Mouse (Mus musculus): ENCODE results near the gene Rtraf. TPM values are rescaled to one million over a fixed set of nuclear protein-coding genes. Genes with fewer than 3 reads are reported as not detected.

Rtraf gene
- polyA plus RNA-seq, 1 experiment from 2014 or later: 168 TPM

DNA sequence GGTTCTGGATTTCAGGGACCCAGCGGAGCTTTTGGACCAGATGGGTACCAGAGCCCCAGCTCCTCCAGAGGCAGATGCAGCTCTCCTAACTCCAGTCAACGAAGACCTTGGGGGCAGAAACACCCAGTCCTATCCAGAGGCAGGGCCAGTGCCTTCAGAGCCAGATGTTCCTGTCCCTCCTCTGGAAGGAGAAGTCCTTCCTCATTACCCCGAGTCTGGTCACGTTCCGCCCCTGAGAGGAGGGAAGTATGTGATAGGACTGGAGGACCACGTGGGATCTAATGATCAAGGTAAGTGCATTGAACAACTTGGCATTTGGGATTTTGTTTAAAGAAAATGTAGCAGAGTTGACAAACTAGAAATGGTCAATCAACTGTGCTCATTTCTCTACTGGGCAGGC lies 55.0 kb downstream of the Rtraf start:
- no peak for DNase-seq (ENCODE audit: low spot score)
- Histone ChIP-seq H3K9me3 (ENCODE audit: control insufficient read depth, low read length) (no peaks in the 10 kb centered on the region), H3K27me3 (replicated peaks; ENCODE audit: control insufficient read depth, insufficient read depth, low read length) (no peaks in the 10 kb centered on the region), H3K9ac (ENCODE audit: low read depth, low read length) (no peak overlapping the region), H3K4me2 (no peak overlapping the region), H3K4me3 (ENCODE audit: low read depth, low read length) (no peak overlapping the region), H3K4me1 (replicated peaks; ENCODE audit: control insufficient read depth, insufficient read depth, low read length) (peaks cover 34% of the 10 kb centered on the region), H3K27ac (ENCODE audit: low read depth, low read length) (no peak overlapping the region), H3K36me3 (ENCODE audit: control insufficient read depth, insufficient read depth, low read length) (no peaks in the 10 kb centered on the region; the same call in 1 of the 2 replicates)
- no peak for ATAC-seq (replicated peaks; ENCODE audit: low FRiP score)
- WGBS: 78% methylated on average over 6 of the region's 6 CpGs

- Histone ChIP-seq H3K9ac (ENCODE audit: low read depth, low read length) (no peak overlapping the region), H3K4me2 (0 out of 2 replicates have a peak overlapping the region, but pooled peaks have one; percentile 6), H3K4me3 (ENCODE audit: low read depth, low read length) (no peak overlapping the region), H3K4me1 (replicated peaks; ENCODE audit: control insufficient read depth, insufficient read depth, low read length) (peaks cover 46% of the 10 kb centered on the region), H3K36me3 (ENCODE audit: control insufficient read depth, insufficient read depth, low read length) (no peaks in the 10 kb centered on the region; the same call in 1 of the 2 replicates), H3K27ac (ENCODE audit: low read depth, low read length) (no peak overlapping the region), H3K9me3 (ENCODE audit: control insufficient read depth, low read length) (no peaks in the 10 kb centered on the region), H3K27me3 (replicated peaks; ENCODE audit: control insufficient read depth, insufficient read depth, low read length) (no peaks in the 10 kb centered on the region)
- DNase-seq (ENCODE audit: low spot score): no peak
- ATAC-seq (replicated peaks; ENCODE audit: low FRiP score): no peak
- WGBS: 26% methylated on average over 1 of the region's 1 CpGs
These were observed 57.3 kb downstream of the Rtraf start for GRCm38 (mm10) chr14:19766380-19766649.

DNA sequence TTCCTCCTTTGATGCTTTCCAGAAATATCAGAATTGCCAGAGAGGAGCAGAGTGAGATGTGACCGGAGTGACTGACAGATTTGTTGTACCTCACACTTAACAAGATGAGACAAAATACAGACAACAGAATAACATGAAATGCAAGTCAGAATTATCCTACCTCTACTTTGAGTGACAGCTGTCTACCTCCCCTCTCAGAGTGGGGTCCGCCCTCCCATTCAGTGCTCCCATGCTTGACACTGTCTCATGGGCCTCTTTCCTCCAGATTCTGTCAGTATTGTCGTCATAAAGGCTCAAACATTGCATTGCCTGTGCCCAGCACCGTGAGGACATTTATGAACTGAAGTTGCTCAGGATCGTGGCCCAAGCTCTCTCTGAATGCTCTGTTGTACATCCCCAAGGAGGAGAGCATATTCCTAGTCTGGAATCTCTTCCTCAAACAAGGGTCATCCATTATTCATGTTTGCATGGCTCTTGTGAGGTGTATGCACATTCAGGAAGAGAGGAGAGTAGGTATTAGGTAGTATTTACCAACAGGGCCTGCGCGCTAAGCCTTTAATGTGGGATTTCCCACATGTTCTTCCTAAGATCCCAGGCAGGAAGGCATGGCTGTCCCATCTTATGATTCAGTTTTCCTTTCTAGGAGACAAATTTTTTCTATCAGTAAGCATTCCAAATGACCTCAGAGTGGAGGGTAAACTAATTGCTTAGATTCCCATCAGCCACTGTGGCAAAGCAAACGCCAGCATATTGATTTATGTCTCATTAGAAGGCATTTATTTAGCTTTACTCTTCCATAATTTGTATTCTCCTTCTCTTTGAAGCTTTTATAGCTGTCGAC lies 57.9 kb downstream of the Rtraf start:
- H3K4me1 ChIP-seq (replicated peaks; ENCODE audit: control insufficient read depth, insufficient read depth, low read length): peaks cover 46% of the 10 kb centered on the region

DNA sequence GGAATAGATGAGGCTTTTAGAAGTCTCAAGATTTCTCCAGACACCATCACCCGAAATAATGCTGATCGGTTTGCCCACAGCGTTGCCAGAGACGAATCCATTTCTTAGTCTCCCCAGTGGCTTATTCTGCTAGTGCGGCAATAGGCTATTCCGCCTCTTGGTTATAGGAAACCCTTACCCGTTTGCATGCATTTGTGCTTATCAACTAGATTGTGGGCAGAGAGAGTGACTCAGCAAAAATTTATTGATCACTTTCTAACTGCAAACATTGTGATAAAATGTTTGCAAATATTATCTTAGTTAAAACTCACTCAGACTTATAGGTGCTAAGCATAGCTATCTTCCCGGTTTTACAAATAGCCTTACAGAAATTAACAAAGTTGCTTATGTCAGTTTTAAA lies 59.3 kb downstream of the Rtraf start:
- peak; percentile 40 for ATAC-seq (replicated peaks; ENCODE audit: low FRiP score)
- WGBS: 60% methylated on average over 8 of the region's 8 CpGs

More for the DNA sequence above, 57.9 kb downstream of the Rtraf start:
- ATAC-seq (replicated peaks; ENCODE audit: low FRiP score): no peak
- Histone ChIP-seq H3K27ac (ENCODE audit: low read depth, low read length) (0 out of 2 replicates have a peak overlapping the region, but pooled peaks have one; percentile 25), H3K4me2 (no peak overlapping the region), H3K27me3 (replicated peaks; ENCODE audit: control insufficient read depth, insufficient read depth, low read length) (no peaks in the 10 kb centered on the region), H3K9ac (ENCODE audit: low read depth, low read length) (no peak overlapping the region), H3K9me3 (ENCODE audit: control insufficient read depth, low read length) (no peaks in the 10 kb centered on the region), H3K4me3 (ENCODE audit: low read depth, low read length) (no peak overlapping the region), H3K36me3 (ENCODE audit: control insufficient read depth, insufficient read depth, low read length) (no peaks in the 10 kb centered on the region; the same call in 1 of the 2 replicates)
- no peak for DNase-seq (ENCODE audit: low spot score)
- 73% methylated on average over 9 of the region's 9 CpGs for WGBS

GRCm38 (mm10) chr14:19763527-19763926 lies 60.1 kb downstream of the Rtraf start:
- H3K4me3 ChIP-seq (ENCODE audit: low read depth, low read length): no peak overlapping the region
- WGBS: 71% methylated on average over 8 of the region's 8 CpGs
- H3K9me3 ChIP-seq (ENCODE audit: control insufficient read depth, low read length): no peaks in the 10 kb centered on the region
- no peak overlapping the region for H3K9ac ChIP-seq (ENCODE audit: low read depth, low read length)
- H3K36me3 ChIP-seq (ENCODE audit: control insufficient read depth, insufficient read depth, low read length): no peaks in the 10 kb centered on the region; the same call in 1 of the 2 replicates
- no peak for ATAC-seq (replicated peaks; ENCODE audit: low FRiP score)
- H3K27me3 ChIP-seq (replicated peaks; ENCODE audit: control insufficient read depth, insufficient read depth, low read length): no peaks in the 10 kb centered on the region
- no peak for DNase-seq (ENCODE audit: low spot score)
- no peak overlapping the region for H3K4me2 ChIP-seq
- peaks cover 51% of the 10 kb centered on the region for H3K4me1 ChIP-seq (replicated peaks; ENCODE audit: control insufficient read depth, insufficient read depth, low read length)
- H3K27ac ChIP-seq (ENCODE audit: low read depth, low read length): no peak overlapping the region

More for the DNA sequence above, 59.3 kb downstream of the Rtraf start:
- H3K9me3 ChIP-seq (ENCODE audit: control insufficient read depth, low read length): no peaks in the 10 kb centered on the region
- H3K27me3 ChIP-seq (replicated peaks; ENCODE audit: control insufficient read depth, insufficient read depth, low read length): no peaks in the 10 kb centered on the region
- H3K4me1 ChIP-seq (replicated peaks; ENCODE audit: control insufficient read depth, insufficient read depth, low read length): peaks cover 51% of the 10 kb centered on the region
- H3K36me3 ChIP-seq (ENCODE audit: control insufficient read depth, insufficient read depth, low read length): no peaks in the 10 kb centered on the region; the same call in 1 of the 2 replicates
- H3K27ac ChIP-seq (ENCODE audit: low read depth, low read length): no peak overlapping the region
- H3K4me3 ChIP-seq (ENCODE audit: low read depth, low read length): no peak overlapping the region
- DNase-seq (ENCODE audit: low spot score): no peak
- no peak overlapping the region for H3K4me2 ChIP-seq
- H3K9ac ChIP-seq (ENCODE audit: low read depth, low read length): no peak overlapping the region

DNA sequence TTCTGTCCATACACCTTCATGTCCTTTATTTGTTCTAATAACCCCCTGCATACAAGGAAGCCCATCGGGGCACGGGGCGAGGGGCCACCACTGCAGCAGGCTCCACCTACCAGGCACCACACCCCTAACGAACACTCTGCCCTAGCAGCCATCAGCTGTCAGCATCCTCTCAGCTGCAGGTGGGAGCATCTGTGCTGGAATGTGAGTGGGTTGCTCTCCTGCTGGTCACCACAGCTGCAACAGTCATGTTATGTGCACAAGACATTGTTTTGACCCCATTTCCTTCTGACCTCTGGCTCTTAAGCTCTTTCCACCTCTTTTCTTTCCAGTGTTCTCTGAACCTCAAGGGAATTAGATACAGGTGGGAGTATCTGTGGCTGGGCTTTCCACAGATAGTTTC lies 61.6 kb downstream of the Rtraf start:
- 43% methylated on average over 4 of the region's 4 CpGs for WGBS
- Histone ChIP-seq H3K4me2 (no peak overlapping the region), H3K36me3 (ENCODE audit: control insufficient read depth, insufficient read depth, low read length) (no peaks in the 10 kb centered on the region; the same call in 1 of the 2 replicates), H3K9me3 (ENCODE audit: control insufficient read depth, low read length) (no peaks in the 10 kb centered on the region), H3K9ac (ENCODE audit: low read depth, low read length) (no peak overlapping the region), H3K27ac (ENCODE audit: low read depth, low read length) (no peak overlapping the region), H3K4me3 (ENCODE audit: low read depth, low read length) (no peak overlapping the region), H3K4me1 (replicated peaks; ENCODE audit: control insufficient read depth, insufficient read depth, low read length) (peaks cover 50% of the 10 kb centered on the region), H3K27me3 (replicated peaks; ENCODE audit: control insufficient read depth, insufficient read depth, low read length) (no peaks in the 10 kb centered on the region)
- DNase-seq (ENCODE audit: low spot score) (no peak), ATAC-seq (replicated peaks; ENCODE audit: low FRiP score) (0 out of 2 replicates have a peak, but pooled peaks have one; percentile 22)

Other genes starting within 250 kb of the Rtraf start
- gene Gm2237, start 238.7 kb downstream of the Rtraf start, polyA plus RNA-seq (2014; fragmentation: Nextera tagmentation; extraction: Ambion mirVana): 0.96 and 1.1 TPM in 2 replicates
- not detected in 2 replicates for gene Gm5458, start 221.2 kb downstream of the Rtraf start, polyA plus RNA-seq (2014; fragmentation: Nextera tagmentation; extraction: Ambion mirVana)
- 44.1 and 45.2 TPM in 2 replicates for gene Nid2, start 72.6 kb downstream of the Rtraf start, polyA plus RNA-seq (2014; fragmentation: Nextera tagmentation; extraction: Ambion mirVana)
- gene Gng2, start 153.8 kb upstream of the Rtraf start, polyA plus RNA-seq (2014; fragmentation: Nextera tagmentation; extraction: Ambion mirVana): 23.7 and 32.7 TPM in 2 replicates